Mouse (Mus musculus) gastrocnemius, postnatal 4 days (tissue): Measurements from ENCODE around the gene Lin7c. TPM values are rescaled to one million over a fixed set of nuclear protein-coding genes. Genes with fewer than 3 reads are reported as not detected.
A peak's percentile ranks its signal among the peaks of the same experiment; 100 is the strongest.
"Not testable (repeated sequence)": the region's sequence is repeated elsewhere in the genome, so short reads cannot be mapped to it uniquely, and the experiment has no call there.

Experiments used
- DNase-seq, 2 experiments: peaks; one replicate each; pipeline ENCODE4 v3.0.0; 2021 to 2022; ENCODE audit warnings: low spot score in 2 of 2, mixed read lengths in 2 of 2
- long read RNA-seq, 2 experiments: library from polyadenylated mRNA; stranded (forward); transcript quantifications; one replicate each; pipeline ENCODE4 v2.0.0; 2021
- total RNA-seq, 2 experiments: library from RNA; stranded (reverse); gene quantifications; 2 replicates each; pipeline ENCODE4 v1.2.3; 2021

Lin7c gene
- 10 to 100 TPM; 38.6 to 47.3 TPM for total RNA-seq
- long read RNA-seq, experiment 1, full-length matches to known transcripts, result 45 of 48 reads
- long read RNA-seq, experiment 1, partial matches to known transcripts, result 2 of 48 reads
- long read RNA-seq, experiment 1, other reads (novel, unspliced or antisense), result 1 of 48 reads
- long read RNA-seq, experiment 2, full-length matches to known transcripts, result 46 of 53 reads
- long read RNA-seq, experiment 2, partial matches to known transcripts, result 4 of 53 reads
- long read RNA-seq, experiment 2, other reads (novel, unspliced or antisense), result 3 of 53 reads

GRCm38 (mm10) chr2:109890597-109890996 lies at the start of gene Lin7c:
Lin7c (plus strand) TSS chr2:109890853.
- DNase-seq, result peak; percentile 86 to 96

DNA sequence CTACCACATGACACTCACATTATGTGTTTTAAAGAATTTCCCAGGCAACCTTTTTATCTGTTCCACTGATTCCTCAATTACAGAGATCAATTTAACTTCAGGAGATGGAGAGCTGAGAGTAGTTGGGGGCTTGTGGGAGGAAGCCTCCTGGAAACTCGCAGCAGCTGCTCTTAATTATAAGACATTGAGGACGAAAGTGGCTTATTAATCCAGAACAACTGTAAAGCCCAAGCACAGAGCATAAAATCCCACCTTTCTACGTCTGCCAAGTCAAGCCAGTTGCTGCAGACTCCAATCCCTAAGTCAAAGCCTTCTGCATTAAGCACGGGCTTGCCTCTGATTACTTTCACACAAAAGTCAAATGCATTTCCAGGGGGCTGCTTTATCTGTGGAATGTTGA lies 44.3 kb upstream of the Lin7c start:
- no peak for DNase-seq

GRCm38 (mm10) chr2:109848305-109848704 lies 42.3 kb upstream of the Lin7c start:
- no peak for DNase-seq

GRCm38 (mm10) chr2:109848715-109849114 lies 41.9 kb upstream of the Lin7c start:
- no peak for DNase-seq

GRCm38 (mm10) chr2:109855601-109856000 lies 35.1 kb upstream of the Lin7c start:
- DNase-seq, result no peak

- no peak for DNase-seq
Observed at GRCm38 (mm10) chr2:109859671-109860070, 31.0 kb upstream of the Lin7c start.

- no peak for DNase-seq
Observed at GRCm38 (mm10) chr2:109860832-109861231, 29.8 kb upstream of the Lin7c start.

GRCm38 (mm10) chr2:109879429-109879828 lies 11.2 kb upstream of the Lin7c start:
- not testable (repeated sequence) for DNase-seq

DNA sequence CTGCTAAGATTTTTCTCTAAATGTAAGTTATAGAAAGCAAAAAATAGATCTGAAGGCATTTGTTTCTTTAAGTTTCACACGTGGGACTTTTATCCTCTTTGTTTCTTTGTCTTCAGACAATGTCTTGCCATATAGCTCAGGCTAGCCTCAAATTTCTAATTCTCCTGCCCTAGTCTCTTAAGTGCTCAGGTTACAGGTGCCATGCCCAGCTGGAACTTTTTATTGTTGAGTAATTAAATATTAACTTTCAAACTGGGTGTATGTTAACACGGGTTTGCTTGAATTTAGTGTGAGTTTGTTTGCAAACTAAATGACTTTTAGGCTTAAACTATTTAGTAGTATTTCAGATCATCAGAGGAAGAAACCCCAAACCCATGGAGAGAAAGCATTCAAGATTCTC lies 9.5 kb upstream of the Lin7c start:
- no peak for DNase-seq

DNA sequence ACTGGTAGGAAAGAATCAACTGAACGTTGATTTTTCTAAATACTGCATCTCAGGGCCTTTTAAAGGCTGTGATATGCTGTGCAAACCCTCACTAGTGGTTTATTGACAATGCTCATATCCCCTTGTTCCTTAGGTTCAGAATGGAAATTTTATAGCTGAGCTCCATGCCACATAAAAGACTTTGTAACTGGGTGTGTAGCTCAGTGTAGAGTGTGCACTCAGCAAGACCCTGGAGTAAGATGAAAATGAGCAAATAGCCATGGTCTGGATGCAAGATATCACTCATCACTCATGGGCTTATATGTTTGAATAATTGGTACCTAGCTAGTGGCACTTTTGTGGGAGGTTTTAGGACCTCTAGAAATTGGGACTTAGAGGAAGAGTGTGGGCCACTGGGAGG lies 9.0 kb upstream of the Lin7c start:
- no peak for DNase-seq

- no peak for DNase-seq
Observed at GRCm38 (mm10) chr2:109884106-109884505, 6.5 kb upstream of the Lin7c start.

GRCm38 (mm10) chr2:109884507-109884906 lies 6.1 kb upstream of the Lin7c start:
- no peak for DNase-seq

DNA sequence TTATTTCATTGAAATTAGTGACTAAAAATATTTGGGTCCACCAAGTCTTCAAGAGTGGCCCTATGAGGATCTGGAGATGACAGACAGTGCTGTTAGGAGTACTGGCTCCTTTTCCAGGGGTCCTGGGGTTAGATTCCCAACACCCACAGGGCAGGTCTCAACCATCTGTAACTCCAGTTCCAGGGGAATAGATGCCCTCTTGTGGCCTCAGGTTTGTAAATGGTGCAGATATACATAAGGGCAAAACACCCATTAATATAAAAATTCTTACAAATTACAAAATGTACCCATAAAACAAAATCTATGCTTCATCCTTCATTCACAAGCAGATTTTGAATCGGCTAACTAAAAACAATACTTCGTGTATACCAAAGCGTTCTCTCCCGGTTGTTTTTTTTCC lies 585 bp upstream of the Lin7c start:
- no peak for DNase-seq

DNA sequence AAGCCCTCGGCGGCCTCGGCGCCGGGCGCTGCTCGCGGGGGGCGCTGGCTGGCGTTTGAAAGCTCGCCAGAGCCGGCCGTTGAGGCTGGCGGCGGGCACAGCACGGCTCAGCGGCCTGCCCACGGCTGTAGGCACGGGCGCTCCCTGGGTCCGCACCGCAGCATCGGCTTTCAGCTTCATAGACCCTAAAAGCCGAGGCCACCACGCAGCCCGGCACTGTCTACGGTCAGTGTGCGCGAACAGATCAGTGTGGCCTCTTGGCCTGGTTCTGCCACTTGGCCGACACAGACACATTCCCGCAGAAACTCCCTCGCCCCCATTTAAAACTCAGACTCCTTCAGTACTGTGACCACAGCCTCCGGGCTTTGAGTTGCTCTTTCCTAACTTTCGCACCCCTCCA lies 378 bp downstream of the Lin7c start:
- DNase-seq, result peak; percentile 23 to 52

DNA sequence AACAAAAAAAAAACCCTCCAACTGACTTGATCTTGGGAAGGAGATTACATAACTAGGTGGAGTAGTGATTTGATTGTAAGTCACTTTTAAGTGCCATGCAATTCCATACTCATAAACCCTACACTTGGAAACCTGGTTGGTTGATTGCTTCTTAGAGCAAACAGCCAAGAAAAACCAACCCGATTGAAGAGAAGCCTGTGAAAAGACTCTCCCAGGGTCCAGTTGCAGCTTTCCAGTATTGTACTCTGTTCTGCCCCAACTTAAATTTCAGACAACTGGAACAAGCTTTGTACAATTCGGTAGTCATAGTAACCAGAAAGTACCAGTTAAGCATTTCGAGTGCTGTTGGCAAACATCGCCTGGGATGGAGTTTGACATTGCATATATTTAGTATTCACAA lies 818 bp downstream of the Lin7c start:
- no peak for DNase-seq

DNA sequence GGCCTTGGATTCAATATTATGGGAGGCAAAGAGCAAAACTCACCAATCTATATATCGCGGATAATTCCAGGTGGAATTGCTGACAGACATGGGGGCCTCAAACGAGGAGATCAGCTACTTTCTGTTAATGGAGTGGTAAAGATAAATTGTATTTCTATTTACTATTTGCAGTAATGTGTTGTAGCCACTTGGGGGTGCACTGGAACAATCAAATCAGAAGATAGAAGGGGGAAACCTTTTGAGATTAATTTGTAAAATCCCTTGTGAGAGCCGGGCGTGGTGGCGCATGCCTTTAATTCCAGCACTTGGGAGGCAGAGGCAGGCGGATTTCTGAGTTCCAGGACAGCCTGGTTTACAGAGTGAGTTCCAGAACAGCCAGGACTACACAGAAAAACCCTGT lies 5.7 kb downstream of the Lin7c start:
- DNase-seq, result no peak

GRCm38 (mm10) chr2:109902869-109903268 lies 12.2 kb downstream of the Lin7c start:
- no peak for DNase-seq

DNA sequence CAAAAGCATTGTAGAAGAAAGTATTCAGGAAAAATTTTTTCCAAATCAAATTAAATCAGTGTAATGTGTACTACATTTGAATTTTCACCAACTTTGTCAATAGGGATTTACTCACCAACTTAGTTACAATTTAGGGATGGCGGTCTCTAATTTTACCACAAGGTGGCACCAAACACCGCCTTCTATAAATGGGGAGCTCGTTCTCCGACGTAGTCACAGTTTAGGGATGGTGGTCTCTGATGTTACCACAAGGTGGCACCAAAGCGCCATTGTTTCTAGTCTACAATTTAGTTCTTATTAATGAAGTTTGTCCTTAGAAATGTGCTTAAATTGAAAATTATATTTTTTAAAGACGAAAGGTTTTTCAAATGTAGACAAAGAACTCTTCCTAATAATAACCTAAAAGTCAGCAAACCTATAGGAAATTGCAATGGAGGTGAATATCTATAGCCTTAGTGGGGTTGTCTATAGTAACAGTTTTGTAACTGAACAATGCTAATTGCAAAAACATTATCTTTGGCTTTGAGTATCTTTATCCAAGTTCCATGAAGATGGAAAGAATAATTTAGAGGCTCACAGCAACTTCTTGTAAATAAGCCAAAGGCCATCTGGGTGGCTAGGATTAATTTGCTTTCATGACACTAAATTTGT lies 13.6 kb downstream of the Lin7c start:
- peak; percentile 76 to 80 for DNase-seq

DNA sequence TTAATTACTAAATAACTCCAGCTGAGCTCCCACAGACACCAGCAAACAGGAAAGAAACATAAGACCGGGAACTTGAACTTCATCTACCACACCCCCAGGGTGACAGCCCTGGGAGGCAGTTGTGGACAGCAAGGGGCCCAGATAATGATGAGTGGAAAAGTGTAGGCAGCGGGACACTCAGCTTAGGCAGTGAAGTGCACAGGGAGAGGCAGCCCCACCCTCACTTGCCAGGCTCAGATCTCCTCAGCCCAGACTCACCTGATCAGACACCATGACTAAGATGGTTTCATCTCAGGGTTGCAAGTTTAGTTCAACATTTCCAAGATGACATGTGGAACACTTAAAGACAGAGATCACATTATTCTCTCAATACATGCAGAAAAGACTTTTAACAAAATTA lies 18.5 kb downstream of the Lin7c start:
- no peak for DNase-seq

GRCm38 (mm10) chr2:109912216-109912615 lies 21.6 kb downstream of the Lin7c start:
- DNase-seq, result no peak

DNA sequence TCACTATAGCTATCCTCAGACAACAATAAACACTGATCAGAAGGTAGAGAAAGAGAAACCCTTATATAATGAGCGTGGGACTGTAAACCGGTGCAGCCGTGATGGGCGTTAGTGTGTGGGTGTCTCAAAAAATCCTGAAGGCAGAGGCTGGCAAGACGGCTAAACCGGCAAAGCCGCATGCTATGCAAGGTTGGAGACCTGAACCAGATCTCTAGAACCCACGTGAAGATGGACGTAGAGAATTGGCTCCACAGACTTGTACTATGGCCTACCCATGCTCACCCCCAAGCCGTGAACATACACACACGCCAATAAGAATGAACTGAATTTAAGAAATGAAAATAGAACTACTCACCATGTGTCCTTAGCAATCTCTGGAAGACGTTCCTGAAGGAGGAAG lies 22.1 kb downstream of the Lin7c start:
- DNase-seq, result no peak

DNA sequence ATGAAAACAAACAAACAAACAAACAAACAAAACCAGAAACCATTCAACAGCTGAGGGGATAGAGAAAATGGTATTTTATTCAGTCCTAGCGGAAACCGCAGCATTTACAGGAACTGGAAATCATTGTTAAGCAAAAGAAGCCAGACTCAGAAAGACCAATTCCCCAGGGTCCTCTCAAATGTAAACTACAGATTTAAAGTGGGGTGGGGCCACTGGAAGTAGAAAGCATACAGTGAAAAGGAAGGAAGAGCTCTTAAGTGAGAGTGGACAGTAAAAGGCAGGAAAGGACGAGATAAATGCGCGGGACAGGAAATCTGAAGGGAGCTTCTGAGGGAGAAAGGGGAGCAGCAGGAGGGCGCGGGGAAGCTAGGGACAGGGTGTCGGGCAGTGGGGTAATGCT lies 22.6 kb downstream of the Lin7c start:
- DNase-seq, result no peak

DNA sequence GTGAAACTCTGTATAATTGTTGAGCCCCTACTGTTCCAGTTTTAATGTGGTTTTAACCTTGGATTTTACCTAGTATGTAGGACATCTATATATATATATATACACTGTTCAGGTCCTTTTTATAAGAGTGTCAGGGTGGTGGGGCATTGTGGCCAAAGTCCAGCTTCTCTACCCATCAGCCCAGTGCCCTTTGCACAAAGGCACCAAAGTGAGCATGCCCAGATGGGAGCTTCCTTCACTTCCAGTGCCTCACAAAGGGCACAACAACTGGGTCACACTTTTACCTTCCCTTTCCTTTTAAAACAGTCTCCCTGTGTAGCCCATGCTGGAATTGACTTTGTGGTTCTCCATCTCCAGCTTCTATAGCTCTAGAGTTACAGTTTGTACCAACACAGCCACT lies 23.9 kb downstream of the Lin7c start:
- DNase-seq, result no peak
